Mouse (Mus musculus) E14TG2a.4 (cell line): ENCODE results near the gene Tceal9.
"Not testable (repeated sequence)": the region's sequence is repeated elsewhere in the genome, so short reads cannot be mapped to it uniquely, and the experiment has no call there.

Experiments used
- CTCF ChIP-seq: conservative IDR thresholded peaks from 2 replicates; pipeline ENCODE4 v1.5.1; 2014; ENCODE audit warnings: low read length
- NANOG ChIP-seq: IDR thresholded peaks from 2 replicates; pipeline ENCODE4 v1.6.1; 2014; ENCODE audit warnings: borderline replicate concordance, low read length, mixed read lengths
- POU5F1 ChIP-seq: IDR thresholded peaks from 2 replicates; pipeline ENCODE4 v1.6.1; 2014; ENCODE audit warnings: low read length, borderline replicate concordance

- not testable (repeated sequence) for TF ChIP-seq CTCF, NANOG, POU5F1
Observed at GRCm38 (mm10) chrX:136270393-136271111, 25.7 kb downstream of the Tceal9 start.
